Mouse (Mus musculus): ENCODE data around the gene Apbb2. TPM values are rescaled to one million over a fixed set of nuclear protein-coding genes. Genes with fewer than 3 reads are reported as not detected.

Gene Apbb2
- polyA plus RNA-seq, 1 experiment from 2014 or later = 5.6 TPM

- Histone ChIP-seq H3K4me1 (ENCODE audit: insufficient read depth) (no peaks in the 10 kb centered on the region), H3K4me3 (ENCODE audit: low read depth, low read length) (no peak overlapping the region), H3K36me3 (replicated peaks; ENCODE audit: insufficient read depth, low read length) (no peaks in the 10 kb centered on the region), H3K4me2 (ENCODE audit: low read depth, low read length) (no peak overlapping the region), H3K9me3 (ENCODE audit: low read length) (no peaks in the 10 kb centered on the region), H3K27me3 (ENCODE audit: insufficient read depth, low read length) (no peaks in the 10 kb centered on the region), H3K27ac (ENCODE audit: low read depth) (no peak overlapping the region), H3K9ac (replicated peaks) (no peak overlapping the region)
- TF ChIP-seq EP300 (IDR thresholded peaks at IDR 0.05; ENCODE audit: low read depth) = no peak
- no peak for TF ChIP-seq CTCF (IDR thresholded peaks at IDR 0.05; ENCODE audit: low read depth)
- WGBS (ENCODE audit: insufficient replicate concordance) = 71% methylated on average over 6 of the region's 6 CpGs
- DNase-seq (no peak), ATAC-seq (no peak)
Observed at GRCm38 (mm10) chr5:66543344-66543743, 75.2 kb downstream of the Apbb2 start.

- Histone ChIP-seq H3K36me3 (replicated peaks; ENCODE audit: insufficient read depth, low read length) (no peaks in the 10 kb centered on the region), H3K27me3 (ENCODE audit: insufficient read depth, low read length) (no peaks in the 10 kb centered on the region), H3K4me1 (ENCODE audit: insufficient read depth) (no peaks in the 10 kb centered on the region), H3K9me3 (ENCODE audit: low read length) (no peaks in the 10 kb centered on the region), H3K4me3 (ENCODE audit: low read depth, low read length) (no peak overlapping the region), H3K4me2 (ENCODE audit: low read depth, low read length) (no peak overlapping the region), H3K9ac (replicated peaks) (no peak overlapping the region), H3K27ac (ENCODE audit: low read depth) (no peak overlapping the region)
- ATAC-seq (no peak), DNase-seq (no peak)
- 77% methylated on average over 4 of the region's 4 CpGs for WGBS (ENCODE audit: insufficient replicate concordance)
- TF ChIP-seq CTCF (IDR thresholded peaks at IDR 0.05; ENCODE audit: low read depth) (no peak), EP300 (IDR thresholded peaks at IDR 0.05; ENCODE audit: low read depth) (no peak)
Observed at GRCm38 (mm10) chr5:66542521-66542920, 76.1 kb downstream of the Apbb2 start.

GRCm38 (mm10) chr5:66541385-66541784 is 77.2 kb downstream of the Apbb2 start:
- H3K4me2 ChIP-seq (ENCODE audit: low read depth, low read length) = no peak overlapping the region
- TF ChIP-seq CTCF (IDR thresholded peaks at IDR 0.05; ENCODE audit: low read depth) (no peak), EP300 (IDR thresholded peaks at IDR 0.05; ENCODE audit: low read depth) (no peak)
- no peak overlapping the region for H3K9ac ChIP-seq (replicated peaks)
- H3K27ac ChIP-seq (ENCODE audit: low read depth) = no peak overlapping the region
- no peaks in the 10 kb centered on the region for H3K9me3 ChIP-seq (ENCODE audit: low read length)
- 62% methylated on average over 4 of the region's 4 CpGs for WGBS (ENCODE audit: insufficient replicate concordance)
- no peaks in the 10 kb centered on the region for H3K4me1 ChIP-seq (ENCODE audit: insufficient read depth)
- DNase-seq (no peak), ATAC-seq (no peak)
- no peak overlapping the region for H3K4me3 ChIP-seq (ENCODE audit: low read depth, low read length)
- H3K36me3 ChIP-seq (replicated peaks; ENCODE audit: insufficient read depth, low read length) = no peaks in the 10 kb centered on the region
- H3K27me3 ChIP-seq (ENCODE audit: insufficient read depth, low read length) = no peaks in the 10 kb centered on the region

- 88% methylated on average over 4 of the region's 4 CpGs for WGBS (ENCODE audit: insufficient replicate concordance)
- no peak for TF ChIP-seq EP300 (IDR thresholded peaks at IDR 0.05; ENCODE audit: low read depth)
- Histone ChIP-seq H3K27me3 (ENCODE audit: insufficient read depth, low read length) (no peaks in the 10 kb centered on the region), H3K9ac (replicated peaks) (no peak overlapping the region), H3K9me3 (ENCODE audit: low read length) (no peaks in the 10 kb centered on the region), H3K4me1 (ENCODE audit: insufficient read depth) (peaks cover 1% of the 10 kb centered on the region), H3K36me3 (replicated peaks; ENCODE audit: insufficient read depth, low read length) (no peaks in the 10 kb centered on the region), H3K27ac (ENCODE audit: low read depth) (no peak overlapping the region), H3K4me2 (ENCODE audit: low read depth, low read length) (no peak overlapping the region), H3K4me3 (ENCODE audit: low read depth, low read length) (no peak overlapping the region)
- ATAC-seq (no peak), DNase-seq (no peak)
Observed at GRCm38 (mm10) chr5:66540246-66540645, 78.3 kb downstream of the Apbb2 start.

GRCm38 (mm10) chr5:66537811-66538210 is 80.8 kb downstream of the Apbb2 start:
- no peak for DNase-seq
- Histone ChIP-seq H3K27me3 (ENCODE audit: insufficient read depth, low read length) (no peaks in the 10 kb centered on the region), H3K36me3 (replicated peaks; ENCODE audit: insufficient read depth, low read length) (no peaks in the 10 kb centered on the region), H3K4me2 (ENCODE audit: low read depth, low read length) (no peak overlapping the region), H3K9me3 (ENCODE audit: low read length) (no peaks in the 10 kb centered on the region), H3K4me3 (ENCODE audit: low read depth, low read length) (no peak overlapping the region), H3K9ac (replicated peaks) (no peak overlapping the region), H3K4me1 (ENCODE audit: insufficient read depth) (peaks cover 8% of the 10 kb centered on the region), H3K27ac (ENCODE audit: low read depth) (no peak overlapping the region)
- 75% methylated on average over 7 of the region's 7 CpGs for WGBS (ENCODE audit: insufficient replicate concordance)
- no peak for ATAC-seq
- TF ChIP-seq CTCF (IDR thresholded peaks at IDR 0.05; ENCODE audit: low read depth) = no peak
- TF ChIP-seq EP300 (IDR thresholded peaks at IDR 0.05; ENCODE audit: low read depth) = no peak

GRCm38 (mm10) chr5:66536696-66537358 is 81.8 kb downstream of the Apbb2 start:
- DNase-seq (no peak), ATAC-seq (no peak)
- TF ChIP-seq EP300 (IDR thresholded peaks at IDR 0.05; ENCODE audit: low read depth) (no peak), CTCF (IDR thresholded peaks at IDR 0.05; ENCODE audit: low read depth) (no peak)
- 39% methylated on average over 8 of the region's 8 CpGs for WGBS (ENCODE audit: insufficient replicate concordance)
- no peaks in the 10 kb centered on the region for H3K36me3 ChIP-seq (replicated peaks; ENCODE audit: insufficient read depth, low read length)
- H3K4me3 ChIP-seq (ENCODE audit: low read depth, low read length) = no peak overlapping the region
- H3K9me3 ChIP-seq (ENCODE audit: low read length) = no peaks in the 10 kb centered on the region
- no peak overlapping the region for H3K4me2 ChIP-seq (ENCODE audit: low read depth, low read length)
- H3K4me1 ChIP-seq (ENCODE audit: insufficient read depth) = peaks cover 8% of the 10 kb centered on the region
- no peak overlapping the region for H3K9ac ChIP-seq (replicated peaks)
- no peak overlapping the region for H3K27ac ChIP-seq (ENCODE audit: low read depth)
- no peaks in the 10 kb centered on the region for H3K27me3 ChIP-seq (ENCODE audit: insufficient read depth, low read length)

Measured in liver, postnatal 0 days (tissue).